Mouse (Mus musculus) lung, adult 2 months (tissue): Measurements from ENCODE around the gene Lkaaear1. TPM values are rescaled to one million over a fixed set of nuclear protein-coding genes. Genes with fewer than 3 reads are reported as not detected.

Source experiments
- DNase-seq: peaks from one replicate; pipeline ENCODE4 v3.0.0; 2022
- H3K4me1 ChIP-seq: fragments of 200-500 bp; 2 replicates; pipeline ENCODE4 v1.6.1; 2011; ENCODE audit warnings: low read length; ENCODE audit not compliant: control insufficient read depth, insufficient read depth
- H3K4me3 ChIP-seq: fragments of 200-500 bp; replicated peaks from 2 replicates; pipeline ENCODE3; 2011; ENCODE audit warnings: low read depth, mild to moderate bottlenecking, control low read depth, low read length; ENCODE audit errors: extremely low read depth
- CTCF ChIP-seq: fragments of 200-500 bp; IDR thresholded peaks from 2 replicates; pipeline ENCODE4 v1.5.1; 2011; ENCODE audit warnings: mild to moderate bottlenecking, low read length, control low read depth; ENCODE audit not compliant: insufficient read depth
- POLR2A ChIP-seq: fragments of 200-500 bp; IDR thresholded peaks from 2 replicates; pipeline ENCODE4 v1.6.1; 2011; ENCODE audit warnings: low read depth, mild to moderate bottlenecking, control low read depth, low read length, borderline replicate concordance; ENCODE audit errors: extremely low read depth
- WGBS: fragments of 180-500 bp; shearing (Covaris S2); methylation state at CpG from one replicate; pipeline ENCODE4 v1.1.7; 2018; 5-methylcytosine and 5-hydroxymethylcytosine counted together
- polyA plus RNA-seq: library from polyadenylated mRNA; depleted of rRNA; stranded (reverse); fragments of >200 nt; gene quantifications from 2 replicates; pipeline ENCODE4 v1.2.3, GENCODE M21; 2012

Lkaaear1 gene
- polyA plus RNA-seq, 1 experiment: not detected

DNA sequence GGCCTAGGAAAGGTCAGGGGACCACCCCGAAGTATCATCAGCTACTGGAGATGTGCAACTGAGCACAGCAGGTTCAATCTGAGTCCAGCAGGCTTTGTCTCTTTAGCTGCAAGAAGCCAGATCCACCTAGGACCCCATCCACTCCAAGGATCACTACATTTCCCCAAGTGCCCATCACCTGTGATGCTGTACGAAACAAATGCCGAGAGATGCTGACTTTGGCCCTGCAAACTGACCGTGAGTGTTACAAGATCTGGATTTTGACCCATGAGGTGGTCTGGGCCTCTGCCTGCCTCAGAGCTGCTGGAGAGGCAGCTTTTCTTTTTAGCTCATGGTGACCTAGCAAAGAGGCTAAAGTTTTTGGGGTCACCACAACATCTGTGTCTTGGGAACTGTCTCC, 12.6 kb downstream of the Lkaaear1 start:
- WGBS: 86% methylated on average over 4 of the region's 4 CpGs
- Histone ChIP-seq H3K4me1 (peaks cover 2% of the 10 kb centered on the region; the same call in 1 of the 2 replicates), H3K4me3 (no peak overlapping the region)
- no peak for TF ChIP-seq CTCF
- no peak for DNase-seq

DNA sequence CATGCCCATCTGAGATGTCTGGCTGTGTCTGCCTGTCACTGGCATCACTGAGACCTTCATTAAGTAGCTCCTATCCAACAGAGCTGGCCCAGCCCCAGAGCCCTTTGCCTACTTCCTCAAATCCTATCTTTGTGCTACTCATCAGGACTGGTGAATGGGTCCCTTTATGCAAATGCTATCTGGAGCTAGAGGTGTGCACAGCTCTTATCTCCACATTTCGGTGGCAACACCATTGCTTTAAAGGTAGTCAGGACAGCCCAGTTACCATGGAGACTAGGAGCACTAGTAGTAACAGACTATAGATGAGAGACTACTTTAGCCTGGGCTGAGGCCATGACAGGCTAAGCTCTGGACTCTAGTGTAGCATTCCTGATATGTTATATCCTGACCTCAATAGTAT, 13.5 kb downstream of the Lkaaear1 start:
- TF ChIP-seq CTCF (no peak), POLR2A (no peak)
- no peak for DNase-seq
- WGBS: 71% methylated on average over 1 of the region's 1 CpGs
- Histone ChIP-seq H3K4me1 (peaks cover 4% of the 10 kb centered on the region; the same call in 1 of the 2 replicates), H3K4me3 (no peak overlapping the region)

DNA sequence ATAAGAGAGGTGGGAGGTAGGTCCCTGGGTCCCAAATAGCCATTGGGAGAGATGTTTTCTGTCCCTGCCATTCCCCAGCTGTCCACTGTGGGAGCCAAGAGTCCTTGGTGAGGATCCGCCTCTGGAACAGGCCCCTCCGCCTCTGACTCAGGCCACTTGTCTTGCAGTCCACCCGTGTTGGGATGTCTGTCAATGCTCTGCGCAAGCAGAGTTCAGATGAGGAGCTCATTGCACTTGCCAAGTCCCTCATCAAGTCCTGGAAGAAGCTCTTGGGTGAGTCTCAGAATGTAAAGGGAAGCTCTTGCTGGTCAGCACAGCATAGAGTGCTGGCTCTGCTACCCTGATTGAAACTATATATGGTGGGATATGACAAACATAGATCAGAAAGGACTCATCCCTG, 14.9 kb downstream of the Lkaaear1 start:
- no peak for DNase-seq
- 58% methylated on average over 4 of the region's 4 CpGs for WGBS
- Histone ChIP-seq H3K4me1 (peaks cover 4% of the 10 kb centered on the region; the same call in 1 of the 2 replicates), H3K4me3 (no peak overlapping the region)
- no peak for TF ChIP-seq POLR2A
- no peak for TF ChIP-seq CTCF

DNA sequence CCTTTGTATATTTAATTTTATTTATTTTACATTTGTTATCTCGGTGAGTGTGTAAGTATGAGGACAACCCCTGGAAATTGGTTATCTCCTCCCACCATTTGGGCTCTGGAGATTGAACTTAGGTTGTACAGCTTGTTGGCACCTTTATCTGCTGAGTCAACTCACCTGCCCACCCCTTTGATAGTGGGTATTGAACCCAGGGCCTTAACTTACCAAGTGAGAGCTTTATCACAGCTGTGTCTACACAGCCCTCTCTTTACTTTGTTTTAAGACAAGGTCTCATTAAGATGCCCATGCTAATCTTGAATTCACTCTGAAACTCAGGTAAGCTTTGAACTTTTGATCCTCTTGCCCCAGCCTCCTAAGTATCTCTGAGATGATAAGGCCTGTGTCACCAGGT, 16.3 kb downstream of the Lkaaear1 start:
- H3K4me3 ChIP-seq: no peak overlapping the region
- H3K4me1 ChIP-seq: peaks cover 7% of the 10 kb centered on the region
- no peak for TF ChIP-seq CTCF
- no peak for TF ChIP-seq POLR2A
- 56% methylated on average over 1 of the region's 1 CpGs for WGBS
- no peak for DNase-seq

DNA sequence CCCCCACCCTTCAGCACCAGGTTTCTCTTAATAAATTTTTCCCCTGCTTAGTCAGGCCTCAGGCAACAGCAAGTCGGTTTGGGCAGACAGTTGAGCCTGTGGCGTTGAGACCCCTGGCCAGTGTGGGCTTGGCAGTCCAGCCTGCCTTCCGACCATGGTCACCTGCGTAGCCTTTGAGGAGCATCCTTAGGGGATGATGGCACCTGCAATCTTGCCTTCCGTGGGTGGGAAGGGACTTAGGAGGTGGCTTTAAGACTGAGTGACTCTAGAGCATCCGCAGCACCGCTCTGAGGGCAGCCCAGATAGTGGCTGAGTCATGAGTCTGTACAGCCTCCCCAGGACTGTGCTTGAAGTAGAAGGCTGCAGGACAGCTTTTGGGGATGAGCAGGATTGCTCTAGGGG, 17.5 kb downstream of the Lkaaear1 start:
- TF ChIP-seq CTCF (no peak), POLR2A (no peak)
- WGBS: 18% methylated on average over 7 of the region's 7 CpGs
- Histone ChIP-seq H3K4me1 (peaks cover 9% of the 10 kb centered on the region), H3K4me3 (peak overlapping the region; percentile 75)
- DNase-seq: no peak

DNA sequence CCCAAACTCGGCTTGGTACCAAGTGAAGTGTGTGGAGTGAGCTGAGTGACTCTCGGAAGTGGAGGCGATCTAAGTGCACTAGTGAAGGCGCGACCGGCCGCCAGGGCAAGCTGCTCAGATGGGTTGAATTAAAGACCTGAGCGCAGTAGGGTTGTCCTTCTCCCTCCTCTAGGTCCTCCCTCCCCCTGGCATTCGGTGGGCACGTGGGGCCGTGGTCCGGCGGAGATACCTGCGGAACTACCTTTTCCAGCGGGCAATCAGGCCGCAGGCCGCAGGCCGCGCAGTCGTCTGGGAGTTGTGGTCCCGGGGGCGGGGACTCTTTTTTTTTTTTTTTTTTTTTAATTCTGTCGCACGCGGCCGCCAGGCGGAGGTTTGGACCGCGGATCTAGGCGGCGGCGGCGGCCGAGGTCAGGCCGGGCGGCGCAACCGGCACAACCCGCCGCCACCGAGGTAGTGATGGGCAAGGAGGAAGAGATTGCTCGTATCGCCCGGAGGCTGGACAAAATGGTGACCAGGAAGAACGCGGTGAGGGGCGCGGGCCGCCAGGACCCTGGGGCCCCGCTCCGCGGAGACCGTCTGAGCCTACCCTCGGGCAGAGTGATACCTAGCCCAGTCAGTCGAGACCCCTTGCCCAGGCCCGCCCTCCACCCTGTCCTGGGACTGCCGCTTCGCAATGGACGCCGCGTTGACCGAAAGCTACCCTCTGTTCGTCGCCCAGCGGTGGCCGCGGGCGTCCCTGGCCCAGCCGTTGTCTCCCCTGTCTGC, 18.1 kb downstream of the Lkaaear1 start, which contains the start of gene Tcea2:
Gene Tcea2 (plus strand): TSS at position 360 of the 765 bp plus-strand sequence.
- Histone ChIP-seq H3K4me3 (peak within 1 kb of the TSS; percentile 75), H3K4me1 (peaks cover 11% of the 10 kb centered on the region)
- TF ChIP-seq CTCF: 0 out of 2 replicates have a peak, but pooled peaks have one; percentile 13
- 0 out of 2 replicates have a peak, but pooled peaks have one; percentile 24 for TF ChIP-seq POLR2A
- under 1% methylated on average over 68 of the region's 69 CpGs for WGBS
- peak; percentile 75 for DNase-seq

DNA sequence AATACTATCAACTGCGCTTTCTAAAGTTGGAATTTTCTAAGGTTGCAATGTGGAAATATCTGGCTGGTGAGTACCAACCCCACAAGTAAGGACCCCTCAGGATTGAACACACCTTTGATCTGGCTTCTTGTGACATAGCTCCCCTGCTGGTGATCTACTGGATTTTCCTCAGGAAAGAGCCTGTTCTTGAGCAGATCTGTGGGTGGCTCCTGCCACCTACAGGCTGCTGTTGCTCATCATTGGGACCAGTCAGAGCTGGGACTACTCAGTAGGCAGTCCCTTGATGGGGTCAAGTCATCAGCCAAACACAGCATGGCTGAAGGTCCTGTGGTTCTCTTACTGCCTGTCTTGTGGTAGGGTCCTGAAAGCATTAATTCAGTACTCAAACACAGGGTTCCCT, 19.5 kb downstream of the Lkaaear1 start:
- WGBS: 48% methylated on average over 1 of the region's 1 CpGs
- TF ChIP-seq POLR2A (no peak), CTCF (peak; percentile 99)
- H3K4me1 ChIP-seq: peaks cover 13% of the 10 kb centered on the region
- peak; percentile 70 for DNase-seq
- no peak overlapping the region for H3K4me3 ChIP-seq

DNA sequence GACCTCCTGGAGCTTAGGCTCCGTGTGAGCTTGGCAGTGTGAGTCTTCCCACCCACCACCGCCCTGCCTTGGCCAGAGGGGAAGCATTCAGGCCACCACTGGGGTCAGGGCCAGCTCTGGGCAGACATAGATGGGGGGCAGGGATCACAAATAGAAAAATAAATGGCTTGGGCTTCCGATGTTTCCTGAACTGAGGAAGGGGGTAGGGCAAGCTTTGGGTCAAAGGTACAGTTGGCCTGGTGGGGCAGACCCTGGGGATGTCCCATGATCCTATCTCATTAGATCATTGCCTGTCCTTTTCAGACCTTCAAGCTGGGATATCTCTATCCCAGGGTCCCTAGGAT, 20.5 kb downstream of the Lkaaear1 start:
- peak; percentile 28 for DNase-seq
- no peak for TF ChIP-seq POLR2A
- TF ChIP-seq CTCF: no peak
- Histone ChIP-seq H3K4me1 (peaks cover 20% of the 10 kb centered on the region), H3K4me3 (no peak overlapping the region)
- 35% methylated on average over 3 of the region's 3 CpGs for WGBS

DNA sequence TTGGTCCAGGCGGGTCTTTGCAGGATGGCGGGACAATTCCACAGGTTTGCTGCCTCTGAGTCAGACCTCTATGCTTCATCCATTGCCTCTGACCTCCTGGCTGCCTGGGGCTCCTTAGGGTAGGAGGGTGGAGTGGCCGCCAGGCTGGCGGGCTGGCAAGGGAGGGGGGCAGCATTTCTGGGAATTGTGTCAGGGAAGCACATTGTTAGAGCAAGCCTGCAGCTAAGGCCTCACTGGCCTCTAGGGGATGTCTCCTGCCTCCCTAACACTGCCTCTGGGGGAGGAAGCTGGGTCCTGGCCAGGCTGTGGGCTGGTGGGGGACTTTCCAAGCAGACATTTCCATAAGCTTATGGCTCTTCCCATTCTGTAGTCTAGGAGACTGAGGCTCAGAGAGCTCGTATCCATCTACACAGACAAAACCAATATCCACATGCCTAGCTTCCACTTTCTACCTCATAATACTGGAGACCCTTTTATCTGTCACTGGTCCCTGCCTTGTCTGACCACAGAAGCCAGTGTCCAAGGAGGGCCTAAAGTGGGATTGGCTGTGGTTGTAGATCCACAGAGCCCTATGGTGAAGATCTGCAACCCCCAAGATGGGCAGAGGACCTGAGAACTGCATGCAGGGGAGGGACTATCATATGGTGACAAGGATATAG, 21.0 kb downstream of the Lkaaear1 start:
- DNase-seq: peak; percentile 35
- peaks cover 23% of the 10 kb centered on the region for H3K4me1 ChIP-seq
- H3K4me3 ChIP-seq: no peak overlapping the region
- TF ChIP-seq CTCF: peak; percentile 54
- TF ChIP-seq POLR2A: peak; percentile 17; the same call in 1 of the 2 replicates
- 53% methylated on average over 5 of the region's 5 CpGs for whole genome bisulfite sequencing

DNA sequence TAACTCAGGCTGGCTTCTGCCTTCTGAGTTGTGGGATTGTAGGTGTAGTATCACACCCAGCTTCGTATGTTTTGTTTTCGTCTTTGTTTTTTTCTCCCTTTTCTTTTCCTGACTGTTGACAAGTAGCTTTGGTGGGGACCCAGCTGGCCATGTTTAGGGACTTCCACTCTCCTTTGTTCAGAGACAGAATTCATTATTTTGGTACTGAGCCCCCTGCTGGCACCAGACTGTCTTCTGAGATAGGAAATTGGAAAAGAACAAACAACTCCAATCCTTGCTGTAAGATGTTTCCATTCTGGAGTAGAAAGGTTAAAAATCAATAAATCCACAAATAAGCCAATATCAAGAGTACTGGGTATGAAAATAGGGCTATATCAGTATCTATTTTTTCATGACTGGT, 21.8 kb downstream of the Lkaaear1 start:
- 38% methylated on average over 2 of the region's 2 CpGs for WGBS
- TF ChIP-seq CTCF (no peak), POLR2A (no peak)
- DNase-seq: no peak
- H3K4me1 ChIP-seq: peaks cover 27% of the 10 kb centered on the region
- no peak overlapping the region for H3K4me3 ChIP-seq
